Comparison of ENCODE assay signal across 8 mouse cellular contexts in genomic region chr7:45153586-45153985, GRCm38 (mm10). TPM values are rescaled to one million over a fixed set of nuclear protein-coding genes. Genes with fewer than 3 reads are reported as not detected.
A peak's percentile ranks its signal among the peaks of the same experiment; 100 is the strongest.
DNase-seq lines count a peak whose midpoint lies in the region; ATAC-seq and TF ChIP-seq lines count a peak whose summit lies in the region.

No protein-coding gene starts in this region.

- intact Hi-C loops in heart, postnatal 36 days (cut with DNase I), result no loop called here

- 3% methylated on average over 5 of the region's 5 CpGs for WGBS in heart, embryonic 12.5 days
- 3% methylated on average over 5 of the region's 5 CpGs for WGBS in forebrain, embryonic 14.5 days
- WGBS in liver, embryonic 16.5 days (ENCODE audit: insufficient replicate concordance), result under 1% methylated on average over 5 of the region's 5 CpGs

- peak overlapping the region; percentile 86 for H3K9ac ChIP-seq in heart, embryonic 12.5 days
- H3K9ac ChIP-seq in forebrain, embryonic 14.5 days (ENCODE audit: low read length), result peak overlapping the region; percentile 83
- H3K9ac ChIP-seq in liver, embryonic 16.5 days (ENCODE audit: low read depth, low read length), result peak overlapping the region; percentile 84

- ATAC-seq in heart, embryonic 12.5 days (ENCODE audit: insufficient number of reproducible peaks, low FRiP score), result no peak
- 0 out of 2 replicates have a peak, but pooled peaks have one; percentile 0 for ATAC-seq in forebrain, embryonic 14.5 days
- ATAC-seq in liver, embryonic 16.5 days (ENCODE audit: low read depth), result no peak

- H3K4me1 ChIP-seq in heart, embryonic 12.5 days (replicated peaks), result peaks cover 13% of the 10 kb centered on the region
- peaks cover 62% of the 10 kb centered on the region for H3K4me1 ChIP-seq in E14TG2a.4 (replicated peaks; ENCODE audit: low read depth, low read length)
- H3K4me1 ChIP-seq in forebrain, embryonic 14.5 days (ENCODE audit: control insufficient read depth, insufficient read depth, low read length), result peaks cover 8% of the 10 kb centered on the region
- peaks cover 6% of the 10 kb centered on the region for H3K4me1 ChIP-seq in liver, embryonic 16.5 days (ENCODE audit: control insufficient read depth, low read depth, low read length)

- H3K27ac ChIP-seq in heart, embryonic 12.5 days (ENCODE audit: poor library complexity, severe bottlenecking), result peak overlapping the region; percentile 94
- peak overlapping the region; percentile 89 for H3K27ac ChIP-seq in forebrain, embryonic 14.5 days (ENCODE audit: low read depth, low read length)
- peak overlapping the region; percentile 94 for H3K27ac ChIP-seq in liver, embryonic 16.5 days (ENCODE audit: low read length)

- H3K4me3 ChIP-seq in heart, embryonic 12.5 days, result peak overlapping the region; percentile 66
- peak overlapping the region; percentile 89 for H3K4me3 ChIP-seq in E14TG2a.4 (replicated peaks; ENCODE audit: low read length)
- peak overlapping the region; percentile 50 for H3K4me3 ChIP-seq in forebrain, embryonic 14.5 days (ENCODE audit: low read depth, low read length)
- H3K4me3 ChIP-seq in liver, embryonic 16.5 days (ENCODE audit: low read depth, low read length), result peak overlapping the region; percentile 76

- H3K27me3 ChIP-seq in heart, embryonic 12.5 days (replicated peaks), result no peaks in the 10 kb centered on the region
- H3K27me3 ChIP-seq in E14TG2a.4 (ENCODE audit: insufficient read depth, low read length), result no peaks in the 10 kb centered on the region
- no peaks in the 10 kb centered on the region for H3K27me3 ChIP-seq in forebrain, embryonic 14.5 days (replicated peaks; ENCODE audit: control insufficient read depth, insufficient read depth, low read length)
- no peaks in the 10 kb centered on the region for H3K27me3 ChIP-seq in liver, embryonic 16.5 days (ENCODE audit: control insufficient read depth, insufficient read depth, low read depth, low read length)

- peak overlapping the region; percentile 82 for H3K4me2 ChIP-seq in heart, embryonic 12.5 days
- peak overlapping the region; percentile 84 for H3K4me2 ChIP-seq in forebrain, embryonic 14.5 days (ENCODE audit: low read length)
- peak overlapping the region; percentile 85 for H3K4me2 ChIP-seq in liver, embryonic 16.5 days (ENCODE audit: low read depth, low read length)

- no peaks in the 10 kb centered on the region for H3K9me3 ChIP-seq in heart, embryonic 12.5 days (replicated peaks)
- no peaks in the 10 kb centered on the region for H3K9me3 ChIP-seq in E14TG2a.4 (ENCODE audit: low read length)
- no peaks in the 10 kb centered on the region for H3K9me3 ChIP-seq in forebrain, embryonic 14.5 days (replicated peaks; ENCODE audit: control insufficient read depth, low read length)
- H3K9me3 ChIP-seq in liver, embryonic 16.5 days (replicated peaks; ENCODE audit: control insufficient read depth, low read length), result no peaks in the 10 kb centered on the region

- no peak for DNase-seq in heart, postnatal 36 days
- DNase-seq in forebrain, embryonic 14.5 days (ENCODE audit: low spot score), result no peak
- no peak for DNase-seq in right cerebral cortex, postnatal 25 days
- DNase-seq in adrenal gland, adult (ENCODE audit: inconsistent age in 2 of 2, low spot score in 1 of 2), result no peak
- DNase-seq in cerebellum, postnatal 25 days, result no peak

- no peak for TF ChIP-seq CTCF in E14TG2a.4 (conservative IDR thresholded peaks at IDR 0.05; ENCODE audit: low read length)

- H3K36me3 ChIP-seq in heart, embryonic 12.5 days, result peaks cover 16% of the 10 kb centered on the region
- H3K36me3 ChIP-seq in E14TG2a.4 (ENCODE audit: insufficient read depth, low read length), result peaks cover 46% of the 10 kb centered on the region
- peaks cover 9% of the 10 kb centered on the region; the same call in 1 of the 2 replicates for H3K36me3 ChIP-seq in forebrain, embryonic 14.5 days (ENCODE audit: control insufficient read depth, insufficient read depth, low read length)
- no peaks in the 10 kb centered on the region for H3K36me3 ChIP-seq in liver, embryonic 16.5 days (ENCODE audit: control insufficient read depth, insufficient read depth)

RNA-seq across cellular contexts. Expression of gene Pih1d1, which starts 0.5 kb away (rescaled TPM):
- 81.3 and 86.2 TPM in 2 replicates for polyA plus RNA-seq in heart, embryonic 12.5 days (2016; fragmentation: Nextera tagmentation; extraction: Ambion mirVana)
- 10 to 100 TPM; 41.8 to 43.1 TPM for total RNA-seq in heart, postnatal 36 days (2021)
- 101 and 108 TPM in 2 replicates for polyA plus RNA-seq in forebrain, embryonic 14.5 days (2014; fragmentation: Nextera tagmentation; extraction: Ambion mirVana)
- polyA plus RNA-seq in liver, embryonic 16.5 days (2015; fragmentation: Nextera tagmentation; extraction: Ambion mirVana), result 42.3 and 42.8 TPM in 2 replicates

RNA-seq across cellular contexts. Expression of gene Aldh16a1, which starts 0.8 kb away (rescaled TPM):
- 34.9 and 39.6 TPM in 2 replicates for polyA plus RNA-seq in heart, embryonic 12.5 days (2016; fragmentation: Nextera tagmentation; extraction: Ambion mirVana)
- total RNA-seq in heart, postnatal 36 days (2021), result 10 to 100 TPM; 20.6 to 22.8 TPM
- 24.4 and 26.8 TPM in 2 replicates for polyA plus RNA-seq in forebrain, embryonic 14.5 days (2014; fragmentation: Nextera tagmentation; extraction: Ambion mirVana)
- 30.0 and 30.3 TPM in 2 replicates for polyA plus RNA-seq in liver, embryonic 16.5 days (2015; fragmentation: Nextera tagmentation; extraction: Ambion mirVana)

RNA-seq across cellular contexts. Expression of gene Slc17a7, which starts 10.2 kb away (rescaled TPM):
- 2.6 and 3.8 TPM in 2 replicates for polyA plus RNA-seq in heart, embryonic 12.5 days (2016; fragmentation: Nextera tagmentation; extraction: Ambion mirVana)
- 10 to 100 TPM; 19.7 to 21.0 TPM for total RNA-seq in heart, postnatal 36 days (2021)
- polyA plus RNA-seq in forebrain, embryonic 14.5 days (2014; fragmentation: Nextera tagmentation; extraction: Ambion mirVana), result 14.6 and 15.9 TPM in 2 replicates
- polyA plus RNA-seq in liver, embryonic 16.5 days (2015; fragmentation: Nextera tagmentation; extraction: Ambion mirVana), result not detected in 2 replicates

RNA-seq across cellular contexts. Expression of gene Flt3l, which starts 17.4 kb away (rescaled TPM):
- 1.1 and 1.2 TPM in 2 replicates for polyA plus RNA-seq in heart, embryonic 12.5 days (2016; fragmentation: Nextera tagmentation; extraction: Ambion mirVana)
- 10 to 100 TPM in 1 of 2 experiments, 1 to 10 TPM in 1; 7.0 to 16.1 TPM for total RNA-seq in heart, postnatal 36 days (2021)
- 0.61 and 1.3 TPM in 2 replicates for polyA plus RNA-seq in forebrain, embryonic 14.5 days (2014; fragmentation: Nextera tagmentation; extraction: Ambion mirVana)
- 3.0 and 3.1 TPM in 2 replicates for polyA plus RNA-seq in liver, embryonic 16.5 days (2015; fragmentation: Nextera tagmentation; extraction: Ambion mirVana)

RNA-seq across cellular contexts. Expression of gene Gm45713, which starts 17.6 kb away (rescaled TPM):
- 0.22 and 0.50 TPM in 2 replicates for polyA plus RNA-seq in heart, embryonic 12.5 days (2016; fragmentation: Nextera tagmentation; extraction: Ambion mirVana)
- not detected for total RNA-seq in heart, postnatal 36 days (2021)
- polyA plus RNA-seq in forebrain, embryonic 14.5 days (2014; fragmentation: Nextera tagmentation; extraction: Ambion mirVana), result 0.22 and 0.88 TPM in 2 replicates
- polyA plus RNA-seq in liver, embryonic 16.5 days (2015; fragmentation: Nextera tagmentation; extraction: Ambion mirVana), result 0.12 TPM in 1 of 2 replicates, not detected in the other
